Mouse (Mus musculus): ENCODE results near the gene Prss22. TPM values are rescaled to one million over a fixed set of nuclear protein-coding genes. Genes with fewer than 3 reads are reported as not detected.

The Prss22 gene
- not detected in 2 replicates for polyA plus RNA-seq (2015; fragmentation: Nextera tagmentation; extraction: Ambion mirVana)

- Histone ChIP-seq H3K36me3 (no peaks in the 10 kb centered on the region), H3K27me3 (peaks cover 13% of the 10 kb centered on the region; the same call in 1 of the 2 replicates), H3K9ac (no peak within 1 kb of the TSS; the same call in 1 of the 2 replicates), H3K4me1 (replicated peaks) (peaks cover 8% of the 10 kb centered on the region), H3K4me3 (no peak within 1 kb of the TSS), H3K4me2 (no peak within 1 kb of the TSS), H3K27ac (no peak within 1 kb of the TSS), H3K9me3 (no peaks in the 10 kb centered on the region)
- WGBS: 83% methylated on average over 2 of the region's 2 CpGs
- ATAC-seq (ENCODE audit: low FRiP score): no peak
These were observed at the start of gene Prss22 for GRCm38 (mm10) chr17:23997901-23998300. TSS of gene Prss22 (minus strand) at chr17:23998100.

DNA sequence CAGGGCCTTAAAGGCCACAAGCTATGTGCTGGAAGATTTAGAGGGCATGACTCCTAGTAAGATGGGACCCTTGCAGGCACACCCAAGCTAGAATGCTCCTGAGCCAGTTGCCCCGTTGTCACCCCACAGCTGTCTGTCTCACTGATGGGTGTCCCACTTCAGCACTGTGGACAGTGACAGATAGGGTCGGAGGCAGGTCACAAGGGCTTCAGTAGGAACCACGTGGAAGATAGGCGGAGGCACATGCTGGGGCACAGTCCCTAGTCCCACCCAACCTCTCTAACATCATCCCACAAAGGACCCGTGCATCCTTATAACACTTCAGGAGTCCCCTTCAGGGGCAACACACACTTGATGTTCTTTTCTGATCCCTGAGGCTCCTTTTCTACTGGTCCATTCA lies 48.1 kb upstream of the Prss22 start:
- no peak overlapping the region for H3K4me2 ChIP-seq
- H3K9ac ChIP-seq: no peak overlapping the region
- H3K27me3 ChIP-seq: no peaks in the 10 kb centered on the region
- H3K36me3 ChIP-seq: peaks cover 52% of the 10 kb centered on the region
- no peaks in the 10 kb centered on the region for H3K4me1 ChIP-seq (replicated peaks)
- no peak overlapping the region for H3K27ac ChIP-seq
- H3K4me3 ChIP-seq: no peak overlapping the region
- 42% methylated on average over 5 of the region's 5 CpGs for WGBS
- ATAC-seq (ENCODE audit: low FRiP score): no peak
- no peaks in the 10 kb centered on the region for H3K9me3 ChIP-seq

- H3K9me3 ChIP-seq: no peaks in the 10 kb centered on the region
- no peaks in the 10 kb centered on the region for H3K4me1 ChIP-seq (replicated peaks)
- H3K27ac ChIP-seq: no peak overlapping the region
- no peaks in the 10 kb centered on the region for H3K27me3 ChIP-seq
- H3K36me3 ChIP-seq: peaks cover 48% of the 10 kb centered on the region
- 86% methylated on average over 10 of the region's 10 CpGs for WGBS
- H3K4me2 ChIP-seq: no peak overlapping the region
- no peak for ATAC-seq (ENCODE audit: low FRiP score)
- no peak overlapping the region for H3K4me3 ChIP-seq
- no peak overlapping the region for H3K9ac ChIP-seq
These were observed 47.7 kb upstream of the Prss22 start for GRCm38 (mm10) chr17:24045608-24046007.

GRCm38 (mm10) chr17:24044482-24044881 lies 46.6 kb upstream of the Prss22 start:
- H3K4me3 ChIP-seq: no peak overlapping the region
- H3K36me3 ChIP-seq: peaks cover 38% of the 10 kb centered on the region
- no peaks in the 10 kb centered on the region for H3K4me1 ChIP-seq (replicated peaks)
- no peak for ATAC-seq (ENCODE audit: low FRiP score)
- no peak overlapping the region for H3K9ac ChIP-seq
- H3K27me3 ChIP-seq: no peaks in the 10 kb centered on the region
- H3K9me3 ChIP-seq: no peaks in the 10 kb centered on the region
- no peak overlapping the region for H3K4me2 ChIP-seq
- no peak overlapping the region for H3K27ac ChIP-seq
- 72% methylated on average over 5 of the region's 5 CpGs for WGBS

DNA sequence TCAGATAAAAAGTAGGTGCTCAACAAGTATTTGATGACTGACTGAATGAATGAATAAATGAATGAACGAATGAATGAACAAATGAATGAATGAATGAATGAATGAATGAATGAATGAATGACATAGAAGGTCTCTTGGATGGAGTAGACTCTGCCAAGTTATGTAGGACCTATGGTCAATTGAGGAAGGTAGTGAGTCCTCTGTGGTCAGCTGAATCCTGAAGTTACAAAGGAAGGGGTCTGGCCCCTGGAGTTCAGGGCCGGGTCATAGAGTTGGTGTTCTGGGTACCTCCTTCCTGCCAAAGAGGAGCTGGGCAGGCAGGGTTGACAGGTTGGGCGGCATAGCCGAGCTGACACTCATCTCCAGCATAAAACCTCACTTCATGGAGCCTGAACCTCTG lies 39.9 kb upstream of the Prss22 start, which contains the start of gene Prss27:
TSS of gene Prss27 (plus strand) at position 301 of the 400 bp plus-strand sequence.
- ATAC-seq (ENCODE audit: low FRiP score): no peak
- H3K36me3 ChIP-seq: no peaks in the 10 kb centered on the region
- H3K4me1 ChIP-seq (replicated peaks): no peaks in the 10 kb centered on the region
- 77% methylated on average over 4 of the region's 4 CpGs for WGBS
- no peaks in the 10 kb centered on the region for H3K9me3 ChIP-seq
- no peak within 1 kb of the TSS for H3K4me2 ChIP-seq
- no peak within 1 kb of the TSS for H3K4me3 ChIP-seq
- no peak within 1 kb of the TSS for H3K9ac ChIP-seq
- H3K27me3 ChIP-seq: no peaks in the 10 kb centered on the region
- H3K27ac ChIP-seq: no peak within 1 kb of the TSS

DNA sequence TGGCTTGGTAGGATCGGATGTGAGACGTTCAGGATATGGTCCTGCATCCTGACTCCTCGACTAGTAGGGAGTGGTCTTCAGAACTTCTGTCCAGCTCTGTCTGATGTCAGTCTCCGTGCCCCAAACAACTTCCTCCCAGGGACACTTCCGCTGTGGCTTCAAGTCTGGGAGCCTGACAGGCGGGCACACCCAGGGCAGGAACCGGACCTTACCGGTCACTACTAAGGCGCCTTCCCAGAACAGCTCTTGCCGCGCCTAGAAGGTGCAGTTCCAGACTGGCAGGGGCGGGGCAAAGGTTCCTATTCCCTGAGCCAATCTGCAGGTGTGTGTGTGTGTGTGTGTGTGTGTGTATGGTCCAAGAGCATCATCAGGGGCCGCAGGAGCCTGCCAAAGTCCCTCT lies 39.5 kb upstream of the Prss22 start:
- ATAC-seq (ENCODE audit: low FRiP score): no peak
- 92% methylated on average over 13 of the region's 13 CpGs for WGBS
- Histone ChIP-seq H3K4me1 (replicated peaks) (no peaks in the 10 kb centered on the region), H3K36me3 (no peaks in the 10 kb centered on the region), H3K9ac (no peak overlapping the region), H3K4me3 (no peak overlapping the region), H3K4me2 (no peak overlapping the region), H3K27ac (no peak overlapping the region), H3K27me3 (no peaks in the 10 kb centered on the region), H3K9me3 (no peaks in the 10 kb centered on the region)

DNA sequence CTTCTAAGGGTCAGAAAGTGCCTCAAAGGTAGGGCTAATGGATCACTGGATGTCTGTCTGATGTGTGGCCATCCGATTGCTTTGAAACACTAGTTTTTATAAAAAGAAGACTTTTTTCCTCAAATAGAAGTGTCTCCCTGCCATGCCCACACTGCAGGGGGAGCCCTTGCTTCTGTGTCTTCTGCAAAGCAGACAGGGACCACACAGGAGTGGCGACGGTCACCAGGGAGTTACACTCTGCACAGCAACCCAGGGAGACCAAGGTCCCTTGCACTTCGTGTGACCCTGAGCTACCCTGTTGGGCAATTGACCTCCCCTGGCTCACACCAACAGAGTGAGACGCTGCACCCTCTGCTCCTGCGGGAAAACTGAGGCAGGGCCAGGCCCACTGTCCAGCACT lies 39.1 kb upstream of the Prss22 start:
- ATAC-seq (ENCODE audit: low FRiP score): no peak
- WGBS: 77% methylated on average over 6 of the region's 6 CpGs
- Histone ChIP-seq H3K4me1 (replicated peaks) (no peaks in the 10 kb centered on the region), H3K9ac (no peak overlapping the region), H3K9me3 (no peaks in the 10 kb centered on the region), H3K27ac (no peak overlapping the region), H3K36me3 (no peaks in the 10 kb centered on the region), H3K4me3 (no peak overlapping the region), H3K27me3 (no peaks in the 10 kb centered on the region), H3K4me2 (no peak overlapping the region)

- Histone ChIP-seq H3K4me1 (replicated peaks) (no peaks in the 10 kb centered on the region), H3K4me2 (no peak overlapping the region), H3K4me3 (no peak overlapping the region), H3K9me3 (no peaks in the 10 kb centered on the region), H3K9ac (no peak overlapping the region), H3K27me3 (no peaks in the 10 kb centered on the region), H3K27ac (no peak overlapping the region), H3K36me3 (no peaks in the 10 kb centered on the region)
- WGBS: 90% methylated on average over 7 of the region's 7 CpGs
- no peak for ATAC-seq (ENCODE audit: low FRiP score)
These were observed 37.2 kb upstream of the Prss22 start for GRCm38 (mm10) chr17:24035087-24035486.

DNA sequence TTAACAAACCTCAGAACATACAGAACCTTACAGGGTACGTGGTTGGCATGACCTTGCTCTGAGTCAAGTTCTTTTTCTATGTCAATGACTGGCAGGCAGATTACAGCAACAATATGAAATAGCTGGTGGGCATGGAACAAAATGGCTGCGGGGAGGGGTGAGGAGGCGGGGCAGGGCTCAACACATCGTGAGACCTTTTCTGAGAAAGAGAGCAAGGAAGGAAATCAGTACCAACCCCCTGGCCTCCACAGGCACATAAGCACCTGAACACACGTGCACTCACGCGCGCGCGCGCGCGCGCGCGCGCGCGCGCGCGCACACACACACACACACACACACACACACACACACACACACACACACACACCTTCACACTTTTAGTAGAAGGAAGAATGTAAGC lies 32.7 kb upstream of the Prss22 start:
- no peak overlapping the region for H3K27ac ChIP-seq
- H3K4me3 ChIP-seq: no peak overlapping the region
- no peaks in the 10 kb centered on the region for H3K4me1 ChIP-seq (replicated peaks)
- H3K9ac ChIP-seq: no peak overlapping the region
- H3K27me3 ChIP-seq: no peaks in the 10 kb centered on the region
- 78% methylated on average over 11 of the region's 22 CpGs for WGBS
- H3K36me3 ChIP-seq: no peaks in the 10 kb centered on the region
- H3K4me2 ChIP-seq: no peak overlapping the region
- H3K9me3 ChIP-seq: no peaks in the 10 kb centered on the region
- no peak for ATAC-seq (ENCODE audit: low FRiP score)

- no peak overlapping the region for H3K4me3 ChIP-seq
- ATAC-seq (ENCODE audit: low FRiP score): no peak
- no peaks in the 10 kb centered on the region for H3K36me3 ChIP-seq
- no peak overlapping the region for H3K27ac ChIP-seq
- no peak overlapping the region for H3K4me2 ChIP-seq
- H3K27me3 ChIP-seq: no peaks in the 10 kb centered on the region
- H3K9ac ChIP-seq: no peak overlapping the region
- H3K4me1 ChIP-seq (replicated peaks): no peaks in the 10 kb centered on the region
- WGBS: 83% methylated on average over 7 of the region's 7 CpGs
- no peaks in the 10 kb centered on the region for H3K9me3 ChIP-seq
These were observed 31.6 kb upstream of the Prss22 start for GRCm38 (mm10) chr17:24029477-24029876.

GRCm38 (mm10) chr17:24021375-24022199 lies 23.7 kb upstream of the Prss22 start:
- H3K9me3 ChIP-seq: no peaks in the 10 kb centered on the region
- no peak overlapping the region for H3K4me3 ChIP-seq
- no peaks in the 10 kb centered on the region for H3K36me3 ChIP-seq
- 82% methylated on average over 5 of the region's 5 CpGs for WGBS
- H3K27ac ChIP-seq: no peak overlapping the region
- no peaks in the 10 kb centered on the region for H3K4me1 ChIP-seq (replicated peaks)
- no peak for ATAC-seq (ENCODE audit: low FRiP score)
- H3K9ac ChIP-seq: no peak overlapping the region
- no peak overlapping the region for H3K4me2 ChIP-seq
- H3K27me3 ChIP-seq: 0 out of 2 replicates have a peak, but pooled peaks cover 2% of the 10 kb centered on the region

DNA sequence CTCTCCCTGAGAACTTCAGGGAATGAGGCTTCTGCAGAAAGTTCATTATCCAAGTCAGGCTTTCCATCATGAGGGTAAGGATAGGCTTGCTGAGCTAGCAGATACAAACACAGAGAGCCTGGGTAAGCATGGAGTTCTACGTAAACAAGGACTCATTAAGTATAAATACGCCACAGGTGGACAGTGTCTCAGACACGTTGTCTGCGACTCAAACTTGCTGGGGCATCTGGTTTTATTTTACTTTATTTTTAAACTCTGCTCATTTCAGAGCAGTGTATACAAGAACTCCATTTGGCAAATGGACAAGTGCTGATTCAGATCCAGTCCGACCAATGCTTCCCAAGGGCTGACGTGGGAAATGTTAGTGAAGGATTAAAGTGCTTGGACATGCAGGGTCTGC lies 22.8 kb upstream of the Prss22 start:
- H3K9ac ChIP-seq: no peak overlapping the region
- 87% methylated on average over 6 of the region's 6 CpGs for WGBS
- ATAC-seq (ENCODE audit: low FRiP score): no peak
- H3K4me2 ChIP-seq: no peak overlapping the region
- H3K4me3 ChIP-seq: no peak overlapping the region
- H3K36me3 ChIP-seq: no peaks in the 10 kb centered on the region
- 0 out of 2 replicates have a peak, but pooled peaks cover 4% of the 10 kb centered on the region for H3K27me3 ChIP-seq
- H3K9me3 ChIP-seq: no peaks in the 10 kb centered on the region
- no peaks in the 10 kb centered on the region for H3K4me1 ChIP-seq (replicated peaks)
- no peak overlapping the region for H3K27ac ChIP-seq

GRCm38 (mm10) chr17:24015727-24016126 lies 17.8 kb upstream of the Prss22 start:
- no peak for ATAC-seq (ENCODE audit: low FRiP score)
- WGBS: 28% methylated on average over 14 of the region's 14 CpGs
- H3K4me2 ChIP-seq: no peak overlapping the region

More at GRCm38 (mm10) chr17:24015727-24016126, 17.8 kb upstream of the Prss22 start:
- Histone ChIP-seq H3K4me3 (no peak overlapping the region), H3K27ac (no peak overlapping the region), H3K36me3 (no peaks in the 10 kb centered on the region), H3K9ac (no peak overlapping the region), H3K4me1 (replicated peaks) (no peaks in the 10 kb centered on the region), H3K27me3 (0 out of 2 replicates have a peak, but pooled peaks cover 4% of the 10 kb centered on the region), H3K9me3 (no peaks in the 10 kb centered on the region)
